Mouse (Mus musculus) gastrocnemius, postnatal 10 days (tissue): Measurements from ENCODE around the gene Rab5c. TPM values are rescaled to one million over a fixed set of nuclear protein-coding genes. Genes with fewer than 3 reads are reported as not detected.

Experiments
- DNase-seq: peaks from one replicate; pipeline ENCODE4 v3.0.0; 2021; ENCODE audit warnings: mixed read lengths
- total RNA-seq, 2 experiments: library from RNA; stranded (reverse); gene quantifications; 2 replicates each; pipeline ENCODE4 v1.2.3; 2021

The Rab5c gene
- total RNA-seq, 2 experiments from 2014 or later: 63.0 to 64.7 TPM

- DNase-seq: no peak
Observed at GRCm38 (mm10) chr11:100700710-100701109, 37.3 kb downstream of the Rab5c start.

- no peak for DNase-seq
Observed at GRCm38 (mm10) chr11:100697921-100698320, 40.1 kb downstream of the Rab5c start.

- peak; percentile 86 for DNase-seq
Observed at GRCm38 (mm10) chr11:100694926-100695325, 43.1 kb downstream of the Rab5c start.

- DNase-seq: no peak
Observed at GRCm38 (mm10) chr11:100693154-100693553, 44.9 kb downstream of the Rab5c start.

GRCm38 (mm10) chr11:100692164-100692616 is 45.8 kb downstream of the Rab5c start, which contains the start of gene Zfp385c:
TSS of gene Zfp385c (minus strand) at chr11:100692455.
- DNase-seq: no peak

- no peak for DNase-seq
Observed at GRCm38 (mm10) chr11:100690389-100690788, 47.6 kb downstream of the Rab5c start.

- no peak for DNase-seq
Observed at GRCm38 (mm10) chr11:100688443-100688842, 49.6 kb downstream of the Rab5c start.

GRCm38 (mm10) chr11:100687265-100687664 is 50.8 kb downstream of the Rab5c start:
- DNase-seq: no peak

GRCm38 (mm10) chr11:100685371-100685770 is 52.6 kb downstream of the Rab5c start:
- no peak for DNase-seq

GRCm38 (mm10) chr11:100684084-100684483 is 53.9 kb downstream of the Rab5c start:
- DNase-seq: no peak

- DNase-seq: no peak
Observed at GRCm38 (mm10) chr11:100682526-100682925, 55.5 kb downstream of the Rab5c start.

GRCm38 (mm10) chr11:100681826-100682225 is 56.2 kb downstream of the Rab5c start:
- no peak for DNase-seq

- no peak for DNase-seq
Observed at GRCm38 (mm10) chr11:100677810-100678209, 60.2 kb downstream of the Rab5c start.

GRCm38 (mm10) chr11:100673169-100673568 is 64.8 kb downstream of the Rab5c start:
- DNase-seq: peak; percentile 73

- DNase-seq: no peak
Observed at GRCm38 (mm10) chr11:100671956-100672355, 66.1 kb downstream of the Rab5c start.

- no peak for DNase-seq
Observed at GRCm38 (mm10) chr11:100671049-100671448, 67.0 kb downstream of the Rab5c start.

Other genes starting within 250 kb of the Rab5c start
- gene Acly, start 210.2 kb downstream of the Rab5c start, total RNA-seq: 10 to 100 TPM; 26.6 to 34.6 TPM
- under 1 TPM; 0.14 to 0.16 TPM for gene Ttc25, start 192.6 kb downstream of the Rab5c start, total RNA-seq
- gene Cnp, start 163.3 kb downstream of the Rab5c start, total RNA-seq: 10 to 100 TPM; 26.0 to 33.6 TPM
- 10 to 100 TPM; 29.1 to 30.1 TPM for gene Nkiras2, start 119.0 kb downstream of the Rab5c start, total RNA-seq
- 100 to 1,000 TPM; 191 to 195 TPM for gene Dnajc7, start 118.0 kb downstream of the Rab5c start, total RNA-seq
- gene Zfp385c, start 45.8 kb downstream of the Rab5c start, total RNA-seq: 1 to 10 TPM in 1 of 2 experiments, under 1 TPM in 1; 0.70 to 1.1 TPM
- gene Dhx58, start 33.9 kb downstream of the Rab5c start, total RNA-seq: under 1 TPM; 0.45 to 0.52 TPM
- gene Kat2a, start 25.8 kb downstream of the Rab5c start, total RNA-seq: 10 to 100 TPM; 13.4 to 18.4 TPM
- not detected for gene Hspb9, start 24.4 kb downstream of the Rab5c start, total RNA-seq
- gene Kcnh4, start 21.7 kb upstream of the Rab5c start, total RNA-seq: not detected
- gene Hcrt, start 24.7 kb upstream of the Rab5c start, total RNA-seq: not detected
- gene Ghdc, start 32.7 kb upstream of the Rab5c start, total RNA-seq: 1 to 10 TPM; 7.7 to 8.4 TPM
- 100 to 1,000 TPM; 107 to 114 TPM for gene Stat5b, start 112.5 kb upstream of the Rab5c start, total RNA-seq
- gene Stat5a, start 121.1 kb upstream of the Rab5c start, total RNA-seq: 10 to 100 TPM; 29.6 to 32.7 TPM
- 10 to 100 TPM; 49.1 to 56.7 TPM for gene Stat3, start 201.3 kb upstream of the Rab5c start, total RNA-seq
- gene Cavin1, start 232.7 kb upstream of the Rab5c start, total RNA-seq: 100 to 1,000 TPM; 279 to 309 TPM